Mouse (Mus musculus): ENCODE measurements around the gene Sox4. TPM values are rescaled to one million over a fixed set of nuclear protein-coding genes. Genes with fewer than 3 reads are reported as not detected.
A peak's percentile ranks its signal among the peaks of the same experiment; 100 is the strongest.

The Sox4 gene
- polyA plus RNA-seq, 1 experiment from 2014 or later, result 7.8 TPM

- Histone ChIP-seq H3K4me3 (ENCODE audit: low read length) (peak overlapping the region; percentile 67), H3K4me2 (ENCODE audit: low read depth, low read length) (peak overlapping the region; percentile 97), H3K4me1 (ENCODE audit: control insufficient read depth, insufficient read depth, low read length) (0 out of 2 replicates have a peak, but pooled peaks cover 3% of the 10 kb centered on the region), H3K36me3 (ENCODE audit: control insufficient read depth, insufficient read depth, low read length) (no peaks in the 10 kb centered on the region), H3K9ac (ENCODE audit: low read depth, low read length) (peak overlapping the region; percentile 78), H3K9me3 (ENCODE audit: control insufficient read depth, low read length) (no peaks in the 10 kb centered on the region), H3K27me3 (replicated peaks; ENCODE audit: control insufficient read depth, insufficient read depth, low read length) (no peaks in the 10 kb centered on the region), H3K27ac (ENCODE audit: low read length) (peak overlapping the region; percentile 95)
- under 1% methylated on average over 54 of the region's 54 CpGs for WGBS
- peak; percentile 67 for ATAC-seq
Measured at GRCm38 (mm10) chr13:28958211-28959067, 4.9 kb upstream of the Sox4 start.

GRCm38 (mm10) chr13:28957765-28958164 is 4.3 kb upstream of the Sox4 start:
- WGBS, result 2% methylated on average over 16 of the region's 16 CpGs
- peak overlapping the region; percentile 78 for H3K9ac ChIP-seq (ENCODE audit: low read depth, low read length)
- H3K27me3 ChIP-seq (replicated peaks; ENCODE audit: control insufficient read depth, insufficient read depth, low read length), result no peaks in the 10 kb centered on the region
- H3K4me1 ChIP-seq (ENCODE audit: control insufficient read depth, insufficient read depth, low read length), result 0 out of 2 replicates have a peak, but pooled peaks cover 3% of the 10 kb centered on the region
- H3K4me2 ChIP-seq (ENCODE audit: low read depth, low read length), result peak overlapping the region; percentile 97
- H3K36me3 ChIP-seq (ENCODE audit: control insufficient read depth, insufficient read depth, low read length), result no peaks in the 10 kb centered on the region
- peak overlapping the region; percentile 67 for H3K4me3 ChIP-seq (ENCODE audit: low read length)
- peak overlapping the region; percentile 95 for H3K27ac ChIP-seq (ENCODE audit: low read length)
- no peaks in the 10 kb centered on the region for H3K9me3 ChIP-seq (ENCODE audit: control insufficient read depth, low read length)
- ATAC-seq, result peak; percentile 47

- H3K9me3 ChIP-seq (ENCODE audit: control insufficient read depth, low read length), result no peaks in the 10 kb centered on the region
- H3K36me3 ChIP-seq (ENCODE audit: control insufficient read depth, insufficient read depth, low read length), result no peaks in the 10 kb centered on the region
- H3K4me1 ChIP-seq (ENCODE audit: control insufficient read depth, insufficient read depth, low read length), result peaks cover 7% of the 10 kb centered on the region
- WGBS, result under 1% methylated on average over 97 of the region's 98 CpGs
- H3K27me3 ChIP-seq (replicated peaks; ENCODE audit: control insufficient read depth, insufficient read depth, low read length), result no peaks in the 10 kb centered on the region
- H3K4me2 ChIP-seq (ENCODE audit: low read depth, low read length), result peak overlapping the region; percentile 69
- peak overlapping the region; percentile 99 for H3K9ac ChIP-seq (ENCODE audit: low read depth, low read length)
- H3K27ac ChIP-seq (ENCODE audit: low read length), result peak overlapping the region; percentile 100
- H3K4me3 ChIP-seq (ENCODE audit: low read length), result peak overlapping the region; percentile 91
- ATAC-seq, result peak; percentile 45
Measured at GRCm38 (mm10) chr13:28952576-28953571, 639 bp downstream of the Sox4 start.

GRCm38 (mm10) chr13:28951691-28952575 is 1.6 kb downstream of the Sox4 start:
- Histone ChIP-seq H3K9me3 (ENCODE audit: control insufficient read depth, low read length) (no peaks in the 10 kb centered on the region), H3K27ac (ENCODE audit: low read length) (peak overlapping the region; percentile 100), H3K4me3 (ENCODE audit: low read length) (peak overlapping the region; percentile 91), H3K9ac (ENCODE audit: low read depth, low read length) (peak overlapping the region; percentile 99), H3K36me3 (ENCODE audit: control insufficient read depth, insufficient read depth, low read length) (no peaks in the 10 kb centered on the region), H3K4me2 (ENCODE audit: low read depth, low read length) (peak overlapping the region; percentile 69), H3K4me1 (ENCODE audit: control insufficient read depth, insufficient read depth, low read length) (peaks cover 7% of the 10 kb centered on the region), H3K27me3 (replicated peaks; ENCODE audit: control insufficient read depth, insufficient read depth, low read length) (no peaks in the 10 kb centered on the region)
- ATAC-seq, result peak; percentile 6; the same call in 1 of the 2 replicates
- under 1% methylated on average over 91 of the region's 92 CpGs for WGBS

- Histone ChIP-seq H3K4me2 (ENCODE audit: low read depth, low read length) (peak overlapping the region; percentile 69), H3K27ac (ENCODE audit: low read length) (peak overlapping the region; percentile 100), H3K27me3 (replicated peaks; ENCODE audit: control insufficient read depth, insufficient read depth, low read length) (no peaks in the 10 kb centered on the region), H3K4me1 (ENCODE audit: control insufficient read depth, insufficient read depth, low read length) (peaks cover 7% of the 10 kb centered on the region), H3K9me3 (ENCODE audit: control insufficient read depth, low read length) (no peaks in the 10 kb centered on the region), H3K9ac (ENCODE audit: low read depth, low read length) (peak overlapping the region; percentile 99), H3K36me3 (ENCODE audit: control insufficient read depth, insufficient read depth, low read length) (no peaks in the 10 kb centered on the region), H3K4me3 (ENCODE audit: low read length) (peak overlapping the region; percentile 91)
- no peak for ATAC-seq
- under 1% methylated on average over 32 of the region's 32 CpGs for WGBS
Measured at GRCm38 (mm10) chr13:28950623-28951491, 2.7 kb downstream of the Sox4 start.

GRCm38 (mm10) chr13:28950266-28950622 is 3.3 kb downstream of the Sox4 start:
- no peak for ATAC-seq
- Histone ChIP-seq H3K4me2 (ENCODE audit: low read depth, low read length) (peak overlapping the region; percentile 69), H3K4me3 (ENCODE audit: low read length) (peak overlapping the region; percentile 91), H3K9ac (ENCODE audit: low read depth, low read length) (peak overlapping the region; percentile 99), H3K27me3 (replicated peaks; ENCODE audit: control insufficient read depth, insufficient read depth, low read length) (no peaks in the 10 kb centered on the region), H3K27ac (ENCODE audit: low read length) (peak overlapping the region; percentile 100), H3K9me3 (ENCODE audit: control insufficient read depth, low read length) (no peaks in the 10 kb centered on the region), H3K4me1 (ENCODE audit: control insufficient read depth, insufficient read depth, low read length) (peaks cover 7% of the 10 kb centered on the region), H3K36me3 (ENCODE audit: control insufficient read depth, insufficient read depth, low read length) (no peaks in the 10 kb centered on the region)
- 0% methylated on average over 9 of the region's 9 CpGs for WGBS

- peak overlapping the region; percentile 48 for H3K4me3 ChIP-seq (ENCODE audit: low read length)
- H3K36me3 ChIP-seq (ENCODE audit: control insufficient read depth, insufficient read depth, low read length), result no peaks in the 10 kb centered on the region
- H3K9me3 ChIP-seq (ENCODE audit: control insufficient read depth, low read length), result no peaks in the 10 kb centered on the region
- peak overlapping the region; percentile 23; the same call in 1 of the 2 replicates for H3K27ac ChIP-seq (ENCODE audit: low read length)
- 2% methylated on average over 11 of the region's 11 CpGs for WGBS
- peaks cover 7% of the 10 kb centered on the region for H3K4me1 ChIP-seq (ENCODE audit: control insufficient read depth, insufficient read depth, low read length)
- H3K4me2 ChIP-seq (ENCODE audit: low read depth, low read length), result peak overlapping the region; percentile 51
- peak overlapping the region; percentile 55 for H3K9ac ChIP-seq (ENCODE audit: low read depth, low read length)
- ATAC-seq, result no peak
- no peaks in the 10 kb centered on the region for H3K27me3 ChIP-seq (replicated peaks; ENCODE audit: control insufficient read depth, insufficient read depth, low read length)
Measured at GRCm38 (mm10) chr13:28949279-28949915, 4.1 kb downstream of the Sox4 start.
